Mouse (Mus musculus): ENCODE measurements at regions not wholly inside any gene's neighbourhood (a gene's known extent, or its start where the extent isn't known, plus 50 kb on each side); places are given as distances from the start of the nearest gene placed in this dataset.

DNA sequence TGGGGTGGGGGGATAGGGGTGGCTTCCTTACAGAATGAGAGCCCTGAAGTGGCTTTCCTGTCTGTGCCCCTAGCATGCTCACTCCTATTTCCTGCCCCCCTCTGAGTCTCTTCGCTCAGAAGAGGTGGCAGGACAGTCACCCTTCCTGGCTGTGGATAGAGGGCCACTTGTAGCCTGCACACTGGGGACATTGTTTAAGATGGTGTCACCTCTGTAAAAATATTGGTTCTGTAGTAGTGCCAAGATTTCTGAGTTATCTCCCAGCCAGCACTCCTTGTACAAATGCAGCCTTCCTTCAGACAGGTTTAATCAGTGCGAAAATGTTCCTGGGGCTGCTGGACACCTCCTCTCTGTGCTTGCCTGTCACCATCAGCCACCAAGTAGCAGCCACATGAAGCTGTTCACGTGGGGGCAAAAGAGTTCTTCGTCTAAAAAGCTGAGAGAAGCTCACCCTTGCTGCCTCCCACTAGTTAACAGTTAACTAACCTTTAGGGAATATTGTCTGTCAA is 136.1 kb upstream of the Id2 start:
- no peak for DNase-seq (ENCODE audit: low read depth, low spot score)

GRCm38 (mm10) chr12:25232358-25233026 is 135.6 kb upstream of the Id2 start:
- no peak for DNase-seq (ENCODE audit: low read depth, low spot score)

DNA sequence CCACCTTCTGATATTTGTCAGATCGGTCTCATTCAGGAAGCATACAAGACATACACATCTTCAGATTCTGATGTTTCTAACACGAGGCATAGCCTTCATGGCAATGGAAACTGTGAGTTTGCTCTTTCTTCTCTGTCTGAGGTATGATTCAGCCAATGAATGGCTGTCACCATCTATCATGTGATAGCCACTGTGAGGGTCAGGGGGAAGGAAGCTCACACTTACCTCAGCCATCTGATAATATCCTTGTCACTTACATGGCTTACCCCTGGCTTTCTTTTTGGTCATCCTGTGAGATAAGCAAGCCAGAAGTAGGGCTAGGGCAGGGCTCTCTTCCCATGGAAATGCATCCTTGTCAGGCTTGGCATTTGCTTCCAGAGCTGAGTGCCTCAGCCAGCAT is 131.8 kb upstream of the Id2 start:
- DNase-seq (ENCODE audit: low read depth, low spot score) = no peak

DNA sequence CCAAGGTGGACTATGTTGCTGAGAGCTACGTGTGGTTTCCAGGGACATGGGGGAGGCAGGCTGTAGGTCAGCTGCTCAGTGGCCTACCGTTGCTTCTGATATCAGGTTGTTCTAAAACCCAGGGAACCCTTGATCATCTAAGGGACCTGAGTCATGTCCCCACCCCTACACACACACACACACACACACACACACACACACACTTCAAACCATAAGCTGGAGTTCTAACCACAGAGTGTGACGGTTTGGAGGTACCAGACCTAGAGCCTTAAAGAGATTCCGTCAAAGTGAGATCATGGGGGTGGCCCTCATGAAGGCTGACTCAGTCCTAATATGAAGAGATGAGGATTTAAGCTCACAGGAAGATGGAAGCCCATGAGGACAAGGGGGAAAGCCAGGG is 130.8 kb upstream of the Id2 start:
- DNase-seq (ENCODE audit: low read depth, low spot score) = no peak

GRCm38 (mm10) chr12:25224644-25225043 is 127.7 kb upstream of the Id2 start:
- no peak for DNase-seq (ENCODE audit: low read depth, low spot score)

DNA sequence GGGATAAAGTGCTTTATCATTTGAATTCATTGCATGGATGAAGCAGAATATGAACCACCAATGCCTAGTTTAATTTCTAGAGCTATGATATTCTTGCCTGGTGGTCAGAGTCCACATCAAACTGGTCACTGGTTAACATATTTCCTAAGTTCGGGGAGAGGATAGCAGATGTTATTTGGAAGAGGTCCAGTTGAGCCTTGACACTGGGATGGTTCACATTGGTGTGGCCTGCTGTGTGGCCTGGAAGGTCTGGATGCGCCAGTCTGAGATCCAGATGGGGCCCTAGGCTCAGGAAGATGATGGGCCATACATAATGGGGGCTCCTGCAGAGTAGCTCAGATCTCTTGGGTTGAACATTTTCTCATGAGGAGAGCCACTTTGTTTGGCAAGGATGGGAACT is 127.3 kb upstream of the Id2 start:
- no peak for DNase-seq (ENCODE audit: low read depth, low spot score)

DNA sequence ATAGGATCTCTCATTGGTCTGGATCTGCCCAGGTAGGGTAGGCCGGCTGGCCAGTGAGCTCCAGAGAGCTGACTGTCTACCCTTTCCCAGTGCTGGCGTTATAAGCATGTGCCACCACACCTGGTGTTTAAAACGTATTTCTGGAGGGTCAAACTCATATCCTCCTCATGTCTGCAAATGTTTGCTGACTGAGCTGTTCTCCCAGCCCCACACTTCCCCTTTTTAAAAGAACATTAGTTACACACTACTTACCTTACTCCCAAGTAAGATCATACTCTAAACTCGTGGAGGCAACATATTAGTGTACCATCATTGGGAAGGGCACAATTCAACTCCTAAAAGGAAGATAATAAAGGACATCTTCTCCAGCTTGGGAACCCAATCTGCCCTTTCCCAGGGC is 126.6 kb upstream of the Id2 start:
- no peak for DNase-seq (ENCODE audit: low read depth, low spot score)

DNA sequence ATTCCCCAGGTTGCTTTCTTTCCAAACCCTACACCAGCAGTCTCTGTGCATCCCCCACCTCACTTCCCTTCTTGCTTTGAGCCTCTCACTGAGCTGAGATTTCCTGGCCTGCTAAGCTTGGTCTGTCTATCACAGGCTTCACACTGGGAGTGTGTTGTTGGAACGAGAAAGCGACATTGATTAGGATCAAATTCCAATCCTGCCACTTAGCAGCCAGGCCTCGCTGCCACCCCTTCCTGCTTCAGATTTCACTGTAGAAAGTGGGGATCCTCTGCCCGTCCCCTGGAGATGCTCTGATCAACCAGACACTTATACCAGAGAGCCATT is 123.8 kb upstream of the Id2 start:
- no peak for DNase-seq (ENCODE audit: low read depth, low spot score)

DNA sequence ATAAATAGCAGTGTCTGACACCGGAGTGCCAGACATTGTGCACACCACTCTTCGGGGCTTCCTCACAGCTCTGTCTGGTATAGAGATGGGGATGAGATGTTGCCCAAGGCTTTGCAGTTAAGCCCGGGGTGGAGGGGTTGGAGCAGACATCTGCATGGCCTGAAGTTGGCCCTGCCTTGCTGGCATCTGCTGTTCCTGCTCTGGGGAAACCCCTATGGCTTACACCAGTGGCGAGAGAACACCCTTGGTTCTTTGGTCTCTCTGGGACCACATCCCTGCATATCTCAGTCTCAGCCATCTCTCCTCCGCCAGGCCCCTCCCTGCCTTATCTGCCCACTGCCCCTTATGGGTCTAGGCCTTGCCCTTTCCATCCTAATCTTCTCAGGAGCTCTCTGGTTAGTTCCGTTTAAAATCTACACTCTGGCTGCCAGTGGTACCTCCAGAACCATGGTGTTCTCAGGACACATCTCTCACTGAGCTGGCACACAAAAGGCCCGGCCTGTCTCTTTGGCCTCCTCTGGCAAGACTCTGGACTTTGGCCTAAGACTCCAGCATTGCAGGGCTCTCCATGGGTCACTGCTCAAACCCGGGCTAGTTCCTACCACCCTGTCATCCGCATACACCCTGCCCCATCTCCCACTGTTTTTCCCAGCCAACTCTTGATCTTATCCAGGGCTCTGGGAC is 123.3 kb upstream of the Id2 start:
- no peak for DNase-seq (ENCODE audit: low read depth, low spot score)

DNA sequence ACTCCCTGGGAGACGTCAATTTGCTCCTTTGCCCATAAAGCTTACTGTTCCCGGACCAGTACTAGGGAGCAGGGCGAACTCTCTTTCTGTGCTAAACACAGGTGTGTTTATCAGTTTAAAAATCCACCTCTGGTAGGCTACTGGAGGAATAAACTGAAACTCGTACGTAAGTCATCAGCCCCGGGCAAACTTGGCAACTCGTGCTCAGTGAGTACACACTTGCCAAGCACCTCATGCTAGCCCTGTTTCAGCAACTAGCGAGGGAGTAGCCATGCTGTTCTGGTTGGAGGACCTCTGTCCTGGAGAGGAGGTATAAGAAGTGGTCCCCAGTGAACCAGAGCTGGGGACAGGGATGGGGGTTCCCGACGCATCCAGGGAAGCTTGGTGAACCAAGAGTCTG is 122.6 kb upstream of the Id2 start:
- no peak for DNase-seq (ENCODE audit: low read depth, low spot score)

DNA sequence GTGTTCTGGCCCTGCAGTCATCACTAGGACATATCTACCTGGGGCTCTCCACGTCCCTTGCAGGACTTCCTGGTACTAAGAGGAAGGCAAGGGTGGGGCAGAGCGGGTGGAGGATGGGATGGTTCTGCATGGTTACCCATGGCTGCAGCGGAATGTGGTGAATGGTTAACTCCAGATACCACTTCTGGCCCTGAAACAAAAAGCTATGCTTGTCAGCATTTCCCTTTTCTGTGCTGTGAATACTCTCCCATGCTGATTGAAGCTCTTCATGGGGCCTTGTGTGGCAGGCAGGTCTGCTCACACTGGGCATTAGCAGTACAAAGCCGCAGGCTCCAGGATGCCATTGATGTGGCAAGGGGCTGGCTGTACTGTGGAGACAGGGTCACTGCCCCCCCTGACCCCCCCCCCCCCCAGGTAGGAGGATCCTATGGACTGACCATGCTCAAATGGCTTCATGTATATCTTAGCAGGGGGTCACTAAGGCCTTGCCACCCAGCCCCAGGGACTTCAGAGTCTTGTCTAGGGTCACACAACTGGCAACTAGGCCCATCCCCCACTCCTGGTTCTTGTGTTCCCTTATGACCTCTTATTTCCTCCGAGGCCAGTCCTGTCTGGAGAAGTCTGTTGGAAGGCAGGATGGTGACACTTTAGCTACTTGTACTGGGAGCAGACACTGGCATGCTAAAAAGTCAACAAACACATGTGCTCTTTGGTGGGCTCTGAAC is 120.0 kb upstream of the Id2 start:
- no peak for DNase-seq (ENCODE audit: low read depth, low spot score)

DNA sequence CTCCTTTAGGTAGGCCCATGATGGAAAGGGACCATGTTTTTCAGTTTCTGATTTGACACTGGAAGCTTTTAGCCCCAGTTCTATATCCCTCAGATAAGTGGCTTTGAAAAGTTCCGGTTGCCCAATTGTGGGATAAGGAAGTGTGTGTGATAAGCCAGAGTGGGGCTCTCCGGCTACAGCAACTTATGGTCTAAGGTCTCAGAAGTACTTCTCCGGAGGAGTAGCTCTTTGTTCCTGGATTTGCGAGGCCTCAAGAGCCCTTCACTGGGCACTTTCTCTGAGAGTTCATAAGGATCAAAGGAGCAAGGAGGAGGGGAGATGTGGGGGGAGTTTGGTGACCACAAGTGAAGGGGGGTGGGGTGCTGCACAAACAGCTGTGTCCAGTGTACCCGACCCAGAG is 118.3 kb upstream of the Id2 start:
- no peak for DNase-seq (ENCODE audit: low read depth, low spot score)

DNA sequence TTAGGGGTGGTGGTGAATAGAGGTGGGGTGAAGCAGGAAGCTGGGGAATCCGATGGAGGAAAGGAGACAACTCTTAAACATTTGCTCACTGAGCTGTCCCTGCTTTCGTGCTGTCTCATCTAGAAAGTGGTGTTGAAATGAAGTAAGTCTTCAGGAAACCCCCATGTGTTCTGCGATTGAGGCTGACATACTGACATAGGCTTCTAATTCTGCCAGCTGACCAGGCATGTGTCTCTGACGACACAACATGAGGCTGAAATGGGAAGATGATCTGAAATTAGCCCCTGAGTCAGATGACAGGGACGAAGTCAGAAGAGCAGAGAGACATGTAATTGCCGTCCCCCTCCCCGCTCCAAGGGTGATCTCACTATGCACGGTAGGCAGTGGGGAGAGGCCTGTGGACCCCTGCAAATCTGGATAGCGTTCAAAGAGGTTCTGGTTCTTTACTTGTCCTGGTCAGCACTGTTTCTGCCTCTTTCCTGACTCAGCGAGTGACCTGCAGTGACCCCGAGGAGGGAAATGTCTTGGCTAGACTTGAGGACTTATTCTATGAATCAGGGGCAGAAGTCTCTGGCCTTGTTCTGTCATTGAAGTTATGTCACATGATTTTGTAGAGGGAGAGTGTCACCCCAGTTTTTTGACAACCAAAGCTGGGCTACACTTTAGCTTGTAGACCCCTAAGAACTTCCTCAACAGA is 117.0 kb upstream of the Id2 start:
- no peak for DNase-seq (ENCODE audit: low read depth, low spot score)

- no peak for DNase-seq (ENCODE audit: low read depth, low spot score)
Measured at GRCm38 (mm10) chr12:25211331-25211730, 114.4 kb upstream of the Id2 start.

DNA sequence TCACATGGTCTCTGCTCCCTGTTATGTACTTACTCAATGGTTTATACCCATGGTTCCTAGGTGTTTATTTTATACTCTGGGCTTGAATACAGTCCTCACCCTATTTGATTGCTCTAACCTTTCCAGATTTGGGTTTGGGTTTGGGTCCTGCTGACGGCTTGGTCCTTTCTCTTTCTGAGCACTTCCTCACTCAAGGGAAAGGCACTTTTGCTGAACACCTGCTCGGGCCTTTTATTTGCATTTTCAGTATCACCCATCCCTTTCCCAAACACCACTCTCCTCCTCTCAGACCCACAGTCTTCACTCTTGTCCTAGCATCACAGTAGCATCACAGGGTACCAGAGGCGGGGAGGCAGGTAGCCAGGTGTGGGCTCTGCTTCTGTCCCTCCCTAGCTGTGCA is 113.7 kb upstream of the Id2 start:
- DNase-seq (ENCODE audit: low read depth, low spot score) = no peak

GRCm38 (mm10) chr12:25209333-25209728 is 112.4 kb upstream of the Id2 start:
- no peak for DNase-seq (ENCODE audit: low read depth, low spot score)

- DNase-seq (ENCODE audit: low read depth, low spot score) = peak; percentile 23
Measured at GRCm38 (mm10) chr12:25208670-25209332, 111.9 kb upstream of the Id2 start.

GRCm38 (mm10) chr12:25203371-25204067 is 106.6 kb upstream of the Id2 start:
- no peak for DNase-seq (ENCODE audit: low read depth, low spot score)

DNA sequence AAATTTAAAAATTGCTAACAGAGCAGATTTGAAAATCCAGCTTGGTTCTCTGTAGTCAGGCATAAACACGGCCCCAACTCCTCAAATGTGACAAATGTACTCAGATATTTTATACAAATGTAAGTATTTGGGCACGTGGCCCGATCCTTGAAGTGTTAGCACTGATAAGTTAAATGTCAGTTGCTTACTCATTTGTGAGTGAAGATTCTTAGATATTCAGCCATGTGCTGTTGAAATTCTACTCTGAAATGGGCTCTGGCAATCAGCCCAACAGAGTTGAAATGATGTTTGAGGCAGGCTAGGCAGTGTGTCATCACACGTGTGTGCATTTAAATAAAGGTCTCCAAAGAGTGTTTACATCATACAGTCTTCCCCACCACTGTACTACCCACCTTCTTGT is 103.2 kb upstream of the Id2 start:
- DNase-seq (ENCODE audit: low read depth, low spot score) = no peak

DNA sequence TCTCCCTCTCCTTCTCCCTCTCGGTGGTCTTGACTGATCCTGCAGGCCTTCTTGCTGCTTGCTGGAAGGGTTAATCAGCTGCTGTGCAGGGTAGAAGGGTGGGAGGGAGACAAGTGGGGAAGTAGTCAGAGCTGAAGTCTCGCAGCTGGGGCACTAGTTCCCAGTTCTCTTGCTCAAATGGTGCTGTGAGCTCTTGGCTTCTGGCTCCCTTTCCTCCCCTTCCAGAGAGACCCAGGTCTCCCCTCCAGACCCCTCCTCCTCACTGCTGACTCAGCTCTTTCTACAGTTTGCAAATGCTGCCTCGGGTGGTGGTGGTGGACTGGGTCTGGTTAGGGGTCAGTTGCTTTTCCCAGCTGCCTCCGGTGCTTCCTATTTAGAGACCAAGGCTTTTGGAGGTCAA is 100.8 kb upstream of the Id2 start:
- no peak for DNase-seq (ENCODE audit: low read depth, low spot score)

DNA sequence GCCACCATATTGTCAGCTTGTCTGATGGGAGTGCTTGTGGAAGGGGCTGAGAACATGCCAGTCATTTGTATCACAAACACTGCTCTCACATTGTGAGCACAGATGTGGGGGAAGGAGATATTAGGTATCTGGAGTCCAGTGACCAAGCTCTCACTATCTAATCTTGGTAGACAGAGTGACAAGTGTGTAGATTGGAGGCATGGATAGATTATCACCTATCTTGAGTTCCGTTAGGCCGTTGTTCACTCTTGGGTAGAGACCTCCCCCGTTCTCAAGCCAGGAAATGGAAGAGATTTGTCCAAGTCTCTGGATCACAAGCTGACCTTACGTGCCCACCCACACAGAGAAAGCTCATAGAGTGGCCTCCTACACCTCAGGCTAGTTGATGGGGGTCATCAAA is 99.1 kb upstream of the Id2 start:
- no peak for DNase-seq (ENCODE audit: low read depth, low spot score)

Measured in ES-CJ7 (cell line).